Mouse (Mus musculus): Measurements from ENCODE around the gene Slc25a26. TPM values are rescaled to one million over a fixed set of nuclear protein-coding genes. Genes with fewer than 3 reads are reported as not detected.

Slc25a26 gene
- polyA plus RNA-seq, 1 experiment = 0.08 TPM

DNA sequence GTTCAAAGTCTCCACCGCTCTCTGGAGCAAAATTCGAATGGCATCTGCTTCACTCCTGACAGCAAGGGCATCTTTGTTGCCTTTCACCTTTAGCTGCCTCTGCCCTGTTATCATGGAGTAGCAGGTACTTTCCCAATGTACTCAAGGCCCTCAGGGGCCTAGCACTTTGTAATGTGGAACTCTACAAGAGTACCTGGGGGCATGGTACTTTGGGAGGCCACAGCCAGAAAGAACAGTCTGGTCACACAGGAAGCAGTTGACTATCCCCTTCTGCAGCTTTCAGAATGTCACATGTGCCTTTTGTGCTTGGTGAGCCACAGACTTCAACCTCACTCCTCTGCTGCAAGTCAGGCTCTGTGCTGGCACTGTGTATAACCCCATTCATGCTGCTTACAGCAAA, 65.6 kb downstream of the Slc25a26 start:
- Histone ChIP-seq H3K4me3 (replicated peaks) (no peak overlapping the region), H3K4me1 (ENCODE audit: control insufficient read depth) (no peaks in the 10 kb centered on the region), H3K36me3 (ENCODE audit: control insufficient read depth) (no peaks in the 10 kb centered on the region), H3K27me3 (ENCODE audit: control insufficient read depth) (no peaks in the 10 kb centered on the region), H3K9me3 (ENCODE audit: control insufficient read depth, low read length) (no peaks in the 10 kb centered on the region)
- no peak for TF ChIP-seq TAL1 (IDR thresholded peaks at IDR 0.05; ENCODE audit: low read length)
- no peak for TF ChIP-seq GATA1 (IDR thresholded peaks at IDR 0.05; ENCODE audit: low read length)

DNA sequence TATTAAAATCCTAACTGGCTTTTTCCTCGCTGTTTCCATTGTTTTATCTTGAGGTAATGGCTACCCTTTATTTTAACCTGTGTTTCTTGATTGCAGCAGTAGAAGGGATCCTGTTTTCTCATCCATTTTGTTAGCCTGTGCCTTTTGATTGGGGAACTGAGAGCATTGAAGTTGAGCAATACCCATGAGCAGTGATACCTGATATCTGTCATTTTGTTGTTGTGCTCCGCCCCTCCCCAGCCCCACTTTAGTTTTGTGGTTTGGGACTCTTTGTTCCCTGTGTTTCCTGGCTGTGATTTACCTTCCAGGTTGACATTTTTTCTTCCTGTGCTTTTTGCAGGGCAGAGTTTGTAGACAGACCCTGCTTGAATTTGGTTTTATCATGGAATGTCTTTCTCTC, 67.9 kb downstream of the Slc25a26 start:
- H3K27me3 ChIP-seq (ENCODE audit: control insufficient read depth) = no peaks in the 10 kb centered on the region

DNA sequence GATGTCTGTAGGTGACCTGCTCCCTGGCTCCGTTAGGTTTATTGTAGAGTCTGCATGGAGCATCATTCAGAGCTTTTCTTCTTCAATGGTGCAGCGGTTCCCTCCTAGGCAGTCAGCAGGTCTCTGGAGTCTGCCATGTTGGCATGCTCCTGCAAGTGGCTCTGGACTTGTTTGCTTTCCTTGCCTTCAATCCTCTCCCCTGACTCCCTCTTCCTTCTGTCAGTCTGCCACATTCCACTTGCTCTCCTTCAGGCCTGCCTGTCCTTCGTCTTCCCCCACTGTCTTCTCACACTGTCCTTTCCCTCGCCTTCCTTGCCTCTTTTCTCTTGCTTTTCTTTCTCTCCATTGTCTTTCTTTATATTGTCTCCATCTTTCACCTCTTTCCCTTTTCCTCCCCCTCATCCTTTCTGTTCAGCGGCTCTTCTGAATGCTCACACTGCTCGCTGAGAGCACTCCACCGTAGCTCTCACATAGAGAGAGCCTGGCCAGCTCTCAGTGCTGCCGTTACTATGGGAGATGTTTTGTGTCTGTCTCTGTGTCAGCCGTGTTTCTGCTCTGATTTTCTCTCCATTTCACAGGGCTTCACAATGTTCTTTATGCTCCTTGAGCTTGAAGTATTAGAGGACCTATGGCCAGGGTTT, 75.5 kb downstream of the Slc25a26 start:
- H3K27me3 ChIP-seq (ENCODE audit: control insufficient read depth) = no peaks in the 10 kb centered on the region
- no peak overlapping the region for H3K4me3 ChIP-seq (replicated peaks)
- H3K4me1 ChIP-seq (ENCODE audit: control insufficient read depth) = no peaks in the 10 kb centered on the region
- H3K9me3 ChIP-seq (ENCODE audit: control insufficient read depth, low read length) = no peaks in the 10 kb centered on the region
- no peaks in the 10 kb centered on the region for H3K36me3 ChIP-seq (ENCODE audit: control insufficient read depth)
- no peak for TF ChIP-seq TAL1 (IDR thresholded peaks at IDR 0.05; ENCODE audit: low read length)
- TF ChIP-seq GATA1 (IDR thresholded peaks at IDR 0.05; ENCODE audit: low read length) = no peak

More for the DNA sequence above, 67.9 kb downstream of the Slc25a26 start:
- no peaks in the 10 kb centered on the region for H3K9me3 ChIP-seq (ENCODE audit: control insufficient read depth, low read length)
- TF ChIP-seq TAL1 (IDR thresholded peaks at IDR 0.05; ENCODE audit: low read length) = no peak
- no peak for TF ChIP-seq GATA1 (IDR thresholded peaks at IDR 0.05; ENCODE audit: low read length)
- no peak overlapping the region for H3K4me3 ChIP-seq (replicated peaks)
- no peaks in the 10 kb centered on the region for H3K4me1 ChIP-seq (ENCODE audit: control insufficient read depth)
- H3K36me3 ChIP-seq (ENCODE audit: control insufficient read depth) = no peaks in the 10 kb centered on the region

DNA sequence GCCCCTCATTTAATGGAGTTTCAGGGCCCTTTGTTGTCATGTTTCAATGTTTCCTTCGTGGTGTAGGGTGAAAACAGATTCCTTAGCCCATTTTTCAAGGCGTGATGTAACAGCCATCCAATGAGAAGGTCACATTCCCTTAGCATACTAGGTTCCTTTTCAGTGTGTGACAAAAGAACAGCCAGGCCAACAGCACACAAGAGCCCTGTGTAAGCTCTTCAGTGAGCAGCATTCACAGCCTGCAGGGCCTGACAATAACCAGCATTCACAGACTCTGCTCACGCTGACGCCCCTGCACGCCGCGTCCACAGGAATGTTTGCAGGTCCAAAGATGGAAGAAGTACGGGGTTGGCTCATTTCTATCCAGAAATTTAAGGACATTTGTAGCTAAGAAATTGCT, 77.9 kb downstream of the Slc25a26 start:
- Histone ChIP-seq H3K4me3 (replicated peaks) (no peak overlapping the region), H3K27me3 (ENCODE audit: control insufficient read depth) (no peaks in the 10 kb centered on the region), H3K36me3 (ENCODE audit: control insufficient read depth) (no peaks in the 10 kb centered on the region), H3K9me3 (ENCODE audit: control insufficient read depth, low read length) (no peaks in the 10 kb centered on the region), H3K4me1 (ENCODE audit: control insufficient read depth) (no peaks in the 10 kb centered on the region)
- no peak for TF ChIP-seq GATA1 (IDR thresholded peaks at IDR 0.05; ENCODE audit: low read length)
- no peak for TF ChIP-seq TAL1 (IDR thresholded peaks at IDR 0.05; ENCODE audit: low read length)

DNA sequence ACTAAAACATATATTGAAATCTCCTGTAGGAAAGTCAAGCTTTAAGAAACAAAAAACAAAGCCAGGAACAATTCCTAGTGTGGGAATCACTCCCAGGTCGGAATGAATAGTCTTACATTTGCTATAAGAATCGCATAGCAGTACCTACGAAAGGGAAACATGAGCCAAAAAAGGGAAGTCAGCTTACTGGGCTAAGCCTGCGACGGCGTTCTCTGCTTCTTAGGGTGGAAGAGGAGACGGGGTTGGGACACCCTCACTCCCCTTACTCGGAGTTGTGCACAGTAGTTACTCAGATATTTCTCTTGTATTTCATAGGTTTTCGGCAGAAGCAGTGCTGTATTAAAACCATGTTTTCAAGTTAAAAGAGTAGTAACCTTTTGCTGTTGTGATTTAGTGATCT, 81.9 kb downstream of the Slc25a26 start:
- H3K36me3 ChIP-seq (ENCODE audit: control insufficient read depth) = no peaks in the 10 kb centered on the region
- H3K4me1 ChIP-seq (ENCODE audit: control insufficient read depth) = no peaks in the 10 kb centered on the region
- TF ChIP-seq TAL1 (IDR thresholded peaks at IDR 0.05; ENCODE audit: low read length) (no peak), GATA1 (IDR thresholded peaks at IDR 0.05; ENCODE audit: low read length) (no peak)
- H3K9me3 ChIP-seq (ENCODE audit: control insufficient read depth, low read length) = no peaks in the 10 kb centered on the region
- no peaks in the 10 kb centered on the region for H3K27me3 ChIP-seq (ENCODE audit: control insufficient read depth)
- H3K4me3 ChIP-seq (replicated peaks) = no peak overlapping the region

DNA sequence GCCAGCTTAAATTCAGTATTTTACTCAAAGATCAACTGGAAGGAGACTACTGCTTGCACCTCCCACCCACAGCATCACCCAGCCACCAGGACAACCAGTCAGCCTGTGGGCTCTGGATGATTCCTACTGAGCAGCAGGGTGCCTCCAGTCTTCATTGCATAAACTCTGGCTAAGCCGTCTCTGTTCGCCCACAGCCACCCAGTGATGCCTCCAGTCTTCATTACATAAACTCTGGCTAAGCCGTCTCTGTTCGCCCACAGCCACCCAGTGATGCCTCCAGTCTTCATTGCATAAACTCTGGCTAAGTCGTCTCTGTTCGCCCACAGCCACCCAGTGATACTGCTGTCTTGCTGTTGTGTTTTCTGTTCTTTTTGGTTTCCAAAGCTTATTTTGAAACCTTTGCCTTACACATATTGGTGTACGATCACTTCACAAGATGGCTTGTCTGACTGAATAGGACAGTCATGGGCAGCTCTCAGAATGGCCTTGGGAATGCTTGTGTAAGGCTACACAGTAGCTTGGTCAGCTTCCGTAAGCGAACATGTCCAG, 84.1 kb downstream of the Slc25a26 start:
- Histone ChIP-seq H3K27me3 (ENCODE audit: control insufficient read depth) (no peaks in the 10 kb centered on the region), H3K4me1 (ENCODE audit: control insufficient read depth) (no peaks in the 10 kb centered on the region), H3K9me3 (ENCODE audit: control insufficient read depth, low read length) (peaks cover 2% of the 10 kb centered on the region; the same call in 1 of the 2 replicates), H3K36me3 (ENCODE audit: control insufficient read depth) (no peaks in the 10 kb centered on the region), H3K4me3 (replicated peaks) (no peak overlapping the region)
- TF ChIP-seq TAL1 (IDR thresholded peaks at IDR 0.05; ENCODE audit: low read length) (no peak), GATA1 (IDR thresholded peaks at IDR 0.05; ENCODE audit: low read length) (no peak)

DNA sequence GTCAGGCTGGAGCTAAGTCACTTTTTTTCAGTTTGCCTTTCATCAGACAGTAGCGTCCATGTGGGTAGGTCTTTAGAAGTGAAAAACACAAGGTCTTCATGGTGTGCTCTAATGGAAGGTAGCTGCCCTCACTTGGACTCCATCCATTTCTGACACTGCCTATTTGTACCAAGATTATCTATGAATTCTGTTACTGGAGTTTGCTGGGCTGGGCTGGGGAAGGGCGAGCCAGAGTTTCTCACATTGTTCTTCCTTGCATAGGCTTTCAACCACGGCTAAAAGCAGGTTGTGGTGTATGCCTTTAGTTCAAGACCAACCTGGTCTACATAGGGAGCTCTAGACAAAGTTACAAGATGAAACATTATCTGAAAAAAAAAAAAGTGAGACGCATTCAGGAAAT, 84.8 kb downstream of the Slc25a26 start:
- no peak for TF ChIP-seq GATA1 (IDR thresholded peaks at IDR 0.05; ENCODE audit: low read length)
- TF ChIP-seq TAL1 (IDR thresholded peaks at IDR 0.05; ENCODE audit: low read length) = no peak
- Histone ChIP-seq H3K9me3 (ENCODE audit: control insufficient read depth, low read length) (peaks cover 2% of the 10 kb centered on the region; the same call in 1 of the 2 replicates), H3K36me3 (ENCODE audit: control insufficient read depth) (no peaks in the 10 kb centered on the region), H3K27me3 (ENCODE audit: control insufficient read depth) (no peaks in the 10 kb centered on the region), H3K4me3 (replicated peaks) (no peak overlapping the region), H3K4me1 (ENCODE audit: control insufficient read depth) (no peaks in the 10 kb centered on the region)

DNA sequence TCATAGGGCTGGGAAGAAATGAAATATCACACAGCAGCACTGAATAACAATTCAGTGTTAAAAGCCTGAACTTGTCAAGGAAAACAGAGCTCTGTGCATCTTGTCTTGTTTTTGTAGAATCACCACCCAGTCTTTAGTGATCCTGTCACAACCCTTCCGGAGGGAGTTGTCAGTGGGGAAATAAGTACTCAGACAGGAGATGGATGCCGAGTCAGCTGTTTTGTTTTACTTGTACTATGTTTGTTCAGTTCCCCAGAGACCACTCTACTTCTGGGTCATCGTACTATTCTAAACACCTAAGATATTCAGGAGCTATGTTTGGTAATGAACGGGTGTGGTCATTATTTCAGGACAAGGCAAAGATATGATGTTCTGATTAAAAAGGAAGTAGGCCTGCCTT, 88.2 kb downstream of the Slc25a26 start:
- Histone ChIP-seq H3K36me3 (ENCODE audit: control insufficient read depth) (no peaks in the 10 kb centered on the region), H3K27me3 (ENCODE audit: control insufficient read depth) (no peaks in the 10 kb centered on the region), H3K4me1 (ENCODE audit: control insufficient read depth) (no peaks in the 10 kb centered on the region), H3K9me3 (ENCODE audit: control insufficient read depth, low read length) (peaks cover 2% of the 10 kb centered on the region; the same call in 1 of the 2 replicates), H3K4me3 (replicated peaks) (no peak overlapping the region)
- TF ChIP-seq GATA1 (IDR thresholded peaks at IDR 0.05; ENCODE audit: low read length) = no peak
- TF ChIP-seq TAL1 (IDR thresholded peaks at IDR 0.05; ENCODE audit: low read length) = no peak

DNA sequence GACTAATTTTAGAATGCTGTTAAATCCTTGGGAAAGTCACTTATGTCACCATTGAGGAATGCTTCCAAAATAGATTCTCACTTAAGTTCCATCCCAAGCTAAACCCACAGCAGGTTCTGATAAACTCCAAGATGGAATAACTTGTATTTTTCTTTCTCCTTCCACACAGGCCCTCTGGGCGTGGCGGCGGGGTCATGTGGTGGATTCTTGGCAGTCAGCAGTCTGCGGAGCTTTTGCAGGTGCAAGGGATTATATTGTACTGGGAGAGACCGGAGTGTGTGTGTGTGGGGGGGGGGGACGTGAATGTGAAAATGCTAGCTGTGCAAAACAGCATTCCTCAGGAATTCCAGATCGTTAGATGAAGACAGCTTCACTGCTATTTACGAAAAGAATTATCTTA, 92.1 kb downstream of the Slc25a26 start:
- H3K4me1 ChIP-seq (ENCODE audit: control insufficient read depth) = no peaks in the 10 kb centered on the region
- no peaks in the 10 kb centered on the region for H3K27me3 ChIP-seq (ENCODE audit: control insufficient read depth)
- H3K9me3 ChIP-seq (ENCODE audit: control insufficient read depth, low read length) = peaks cover 2% of the 10 kb centered on the region; the same call in 1 of the 2 replicates
- no peaks in the 10 kb centered on the region for H3K36me3 ChIP-seq (ENCODE audit: control insufficient read depth)
- H3K4me3 ChIP-seq (replicated peaks) = no peak overlapping the region
- TF ChIP-seq TAL1 (IDR thresholded peaks at IDR 0.05; ENCODE audit: low read length) = no peak
- no peak for TF ChIP-seq GATA1 (IDR thresholded peaks at IDR 0.05; ENCODE audit: low read length)
